Mouse (Mus musculus): ENCODE data around the gene Cux1.

DNA sequence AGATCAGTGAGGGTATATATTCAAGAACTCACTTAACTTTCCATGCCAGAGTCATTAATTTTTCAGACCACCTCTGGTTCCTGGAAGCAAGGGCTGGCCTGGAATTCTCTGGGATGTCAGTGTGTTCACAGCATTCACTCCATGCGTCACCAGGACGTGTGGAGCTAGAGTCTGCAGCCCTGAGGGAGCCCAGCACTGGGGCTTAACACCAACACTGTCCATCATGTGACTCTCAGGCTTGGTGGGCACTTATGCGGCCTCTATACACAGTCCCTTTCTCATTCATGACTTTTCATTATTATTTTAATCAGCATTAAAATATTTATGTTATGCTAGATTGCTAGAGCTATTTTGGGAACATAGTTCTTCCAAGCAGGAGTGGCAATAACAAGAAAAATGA, 191.9 kb downstream of the Cux1 start:
- TF ChIP-seq CTCF (IDR thresholded peaks at IDR 0.05), result no peak
- TF ChIP-seq POLR2A (IDR thresholded peaks at IDR 0.05; ENCODE audit: insufficient read depth, low read depth, low read length), result no peak
